Mouse (Mus musculus) heart, postnatal 0 days (tissue): ENCODE results near the gene Stard8.

Source experiments
- CTCF ChIP-seq: IDR thresholded peaks from 2 replicates; pipeline ENCODE4 v1.5.1; 2016; ENCODE audit warnings: antibody characterized with exemption, control low read depth, low read depth
- EP300 ChIP-seq: IDR thresholded peaks from 2 replicates; pipeline ENCODE4 v1.6.1; 2016; ENCODE audit warnings: antibody characterized with exemption, low read depth

- TF ChIP-seq CTCF (no peak), EP300 (no peak)
These were observed 72.1 kb downstream of the Stard8 start for GRCm38 (mm10) chrX:99075111-99075510.
